Mouse (Mus musculus): ENCODE measurements around the gene Pck2. TPM values are rescaled to one million over a fixed set of nuclear protein-coding genes. Genes with fewer than 3 reads are reported as not detected.

Pck2 gene
- total and polyA plus RNA-seq, 3 experiments: 9.0 to 13.3 (median 9.4) TPM

DNA sequence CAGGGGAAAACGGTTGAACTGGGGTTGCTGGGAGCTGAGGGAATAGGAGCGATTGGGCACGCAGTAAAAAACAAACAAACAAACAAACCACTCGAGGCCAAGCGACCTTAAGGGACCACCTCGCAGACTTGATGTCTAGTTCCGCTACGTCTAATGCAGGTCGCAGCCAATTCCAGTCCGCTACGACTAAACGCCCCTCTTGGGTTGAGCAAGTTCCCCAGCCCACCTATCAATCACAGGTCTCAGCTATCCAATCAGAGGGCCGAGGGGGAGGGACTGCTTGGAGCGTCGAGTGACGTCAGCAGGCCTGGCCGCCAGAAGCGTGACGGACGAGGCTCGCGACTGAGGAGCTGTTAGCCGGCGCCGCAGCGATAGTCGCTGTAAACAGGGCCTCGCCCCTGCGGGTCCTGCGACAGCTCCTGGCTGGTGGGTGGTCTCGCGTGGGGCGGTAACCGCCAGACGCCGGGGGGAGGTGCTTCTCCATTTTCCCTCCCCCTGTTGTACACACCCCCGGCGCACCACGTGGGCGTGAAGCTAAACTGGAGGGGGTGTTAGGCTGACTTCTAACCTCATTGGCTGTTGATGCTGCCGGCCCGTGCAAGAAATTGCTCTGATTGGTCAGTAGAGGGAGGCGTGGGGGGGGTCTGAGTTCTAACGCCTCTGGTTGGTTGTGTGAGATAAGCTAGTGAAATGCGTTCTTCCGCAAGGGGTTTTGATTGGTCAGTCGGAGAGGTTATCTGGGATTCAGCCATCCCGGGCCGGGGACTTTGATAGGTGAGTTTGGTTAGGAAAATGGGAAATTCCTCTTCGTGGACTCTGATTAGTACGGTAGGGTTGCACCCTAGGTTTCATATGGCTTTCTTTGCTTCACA, 20.4 kb downstream of the Pck2 start, which contains the start of gene A730061H03Rik:
Gene A730061H03Rik (minus strand): TSS at position 205 of the 872 bp plus-strand sequence.
- WGBS: under 1% methylated on average over 51 of the region's 51 CpGs
- intact Hi-C loops (cut with DNase I): loop anchor here (1.0 to 2.0 kb wide), 2 partner anchors 18 to 42 kb away; partner anchors contain the start of genes Irf9 and Psme1
- Histone ChIP-seq H3K4me1 (ENCODE audit: control insufficient read depth, insufficient read depth, low read length) (peaks cover 3% of the 10 kb centered on the region), H3K9ac (ENCODE audit: low read depth, low read length) (peak within 1 kb of the TSS; percentile 87), H3K27ac (peak within 1 kb of the TSS; percentile 98), H3K4me3 (peak within 1 kb of the TSS; percentile 91), H3K79me2 (replicated peaks; ENCODE audit: control insufficient read depth, insufficient read depth, low read length) (no peaks in the 10 kb centered on the region), H3K27me3 (ENCODE audit: control insufficient read depth, insufficient read depth, low read length) (no peaks in the 10 kb centered on the region), H3K36me3 (ENCODE audit: control insufficient read depth, insufficient read depth, low read length) (no peaks in the 10 kb centered on the region)
- DNase-seq: peak; percentile 96 to 97
- TF ChIP-seq POLR2A (IDR thresholded peaks at IDR 0.05; ENCODE audit: insufficient read depth, low read depth, low read length) (peak; percentile 90), EP300 (IDR thresholded peaks at IDR 0.05; ENCODE audit: insufficient read depth, low read depth, low read length) (peak; percentile 44; the same call in 1 of the 2 replicates), CTCF (IDR thresholded peaks at IDR 0.05) (peak; percentile 8; the same call in 1 of the 2 replicates)

DNA sequence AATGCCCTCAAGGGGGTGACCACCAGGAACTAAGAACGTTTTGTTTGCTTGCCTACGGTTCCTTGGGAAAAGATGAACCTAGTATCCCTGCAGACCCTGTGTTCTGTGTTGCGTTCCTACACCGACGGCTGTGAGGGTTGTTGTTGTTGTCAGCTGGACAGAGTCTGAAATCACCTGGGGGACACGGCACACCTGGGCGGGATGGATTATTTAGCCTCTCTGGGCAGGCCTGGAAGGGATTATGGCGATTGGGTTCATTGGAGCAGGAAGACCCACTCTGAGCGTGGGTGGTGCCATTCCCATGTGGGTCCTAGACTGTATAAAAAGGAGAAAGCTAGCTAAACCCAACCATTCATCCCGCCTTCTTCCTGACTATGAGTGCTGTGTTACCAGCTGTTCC, 21.8 kb downstream of the Pck2 start:
- no peak for TF ChIP-seq CTCF (IDR thresholded peaks at IDR 0.05)
- TF ChIP-seq EP300 (IDR thresholded peaks at IDR 0.05; ENCODE audit: insufficient read depth, low read depth, low read length): no peak
- TF ChIP-seq POLR2A (IDR thresholded peaks at IDR 0.05; ENCODE audit: insufficient read depth, low read depth, low read length): no peak
- Histone ChIP-seq H3K27ac (no peak overlapping the region), H3K4me1 (ENCODE audit: control insufficient read depth, insufficient read depth, low read length) (peaks cover 3% of the 10 kb centered on the region), H3K36me3 (ENCODE audit: control insufficient read depth, insufficient read depth, low read length) (no peaks in the 10 kb centered on the region), H3K9ac (ENCODE audit: low read depth, low read length) (no peak overlapping the region), H3K79me2 (replicated peaks; ENCODE audit: control insufficient read depth, insufficient read depth, low read length) (no peaks in the 10 kb centered on the region), H3K4me3 (no peak overlapping the region; the same call in 1 of the 2 replicates), H3K27me3 (ENCODE audit: control insufficient read depth, insufficient read depth, low read length) (no peaks in the 10 kb centered on the region)
- intact Hi-C loops (cut with DNase I): loop anchor here (2.0 kb wide), 1 partner anchor 41 kb away; the partner anchor contains the start of gene Irf9
- WGBS: 86% methylated on average over 10 of the region's 10 CpGs
- no peak for DNase-seq

DNA sequence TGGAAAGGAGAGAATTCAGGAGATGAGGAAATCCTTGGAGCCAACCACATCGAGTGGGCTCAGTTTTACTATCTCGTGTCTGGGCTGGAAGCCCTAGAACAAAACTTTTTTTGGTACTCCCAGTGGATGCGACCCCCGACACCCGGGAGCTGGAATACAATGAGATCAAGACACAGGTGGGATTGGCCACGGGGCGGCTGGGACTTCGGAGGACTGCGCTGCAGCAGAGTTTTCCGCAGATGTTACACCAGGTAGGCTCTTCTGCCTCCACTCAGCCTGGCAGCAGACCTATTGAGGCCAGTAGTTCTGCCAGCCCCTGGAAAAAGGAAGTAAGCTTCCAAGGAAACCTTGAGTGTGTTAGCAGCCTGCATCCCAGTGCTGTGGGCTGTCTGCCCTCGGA, 23.2 kb downstream of the Pck2 start:
- TF ChIP-seq POLR2A (IDR thresholded peaks at IDR 0.05; ENCODE audit: insufficient read depth, low read depth, low read length) (no peak), EP300 (IDR thresholded peaks at IDR 0.05; ENCODE audit: insufficient read depth, low read depth, low read length) (no peak), CTCF (IDR thresholded peaks at IDR 0.05) (no peak)
- Histone ChIP-seq H3K27me3 (ENCODE audit: control insufficient read depth, insufficient read depth, low read length) (no peaks in the 10 kb centered on the region), H3K4me1 (ENCODE audit: control insufficient read depth, insufficient read depth, low read length) (peaks cover 3% of the 10 kb centered on the region), H3K27ac (no peak overlapping the region), H3K79me2 (replicated peaks; ENCODE audit: control insufficient read depth, insufficient read depth, low read length) (no peaks in the 10 kb centered on the region), H3K4me3 (no peak overlapping the region), H3K36me3 (ENCODE audit: control insufficient read depth, insufficient read depth, low read length) (no peaks in the 10 kb centered on the region), H3K9ac (ENCODE audit: low read depth, low read length) (no peak overlapping the region)
- intact Hi-C loops (cut with DNase I): no loop called here
- 85% methylated on average over 11 of the region's 11 CpGs for WGBS
- DNase-seq: no peak

DNA sequence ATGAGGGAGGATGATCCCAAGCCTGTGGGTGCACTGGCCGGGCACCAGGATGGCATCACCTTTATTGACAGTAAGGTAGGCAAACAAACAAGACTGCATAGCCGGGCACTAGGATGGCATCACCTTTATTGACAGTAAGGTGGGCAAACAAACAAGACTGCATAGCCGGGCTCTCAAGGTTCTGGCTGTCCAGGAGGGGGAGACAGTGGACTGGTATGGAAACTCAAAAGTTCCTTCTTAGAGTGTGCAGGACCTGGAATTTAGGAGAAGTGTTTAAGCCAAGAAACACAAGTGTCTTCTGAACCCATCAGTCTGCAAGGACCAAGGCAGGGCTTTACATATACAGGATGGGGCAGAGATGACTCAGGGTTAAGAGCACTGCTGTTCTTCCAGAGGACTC, 25.7 kb downstream of the Pck2 start:
- intact Hi-C loops (cut with DNase I): no loop called here
- H3K79me2 ChIP-seq (replicated peaks; ENCODE audit: control insufficient read depth, insufficient read depth, low read length): no peaks in the 10 kb centered on the region
- H3K4me3 ChIP-seq: no peak overlapping the region
- H3K9ac ChIP-seq (ENCODE audit: low read depth, low read length): no peak overlapping the region
- no peak for TF ChIP-seq POLR2A (IDR thresholded peaks at IDR 0.05; ENCODE audit: insufficient read depth, low read depth, low read length)
- peak; percentile 35 for TF ChIP-seq CTCF (IDR thresholded peaks at IDR 0.05)
- peaks cover 4% of the 10 kb centered on the region for H3K4me1 ChIP-seq (ENCODE audit: control insufficient read depth, insufficient read depth, low read length)
- 80% methylated on average over 3 of the region's 3 CpGs for WGBS
- DNase-seq: no peak
- H3K27me3 ChIP-seq (ENCODE audit: control insufficient read depth, insufficient read depth, low read length): no peaks in the 10 kb centered on the region
- H3K27ac ChIP-seq: no peak overlapping the region
- no peaks in the 10 kb centered on the region for H3K36me3 ChIP-seq (ENCODE audit: control insufficient read depth, insufficient read depth, low read length)

DNA sequence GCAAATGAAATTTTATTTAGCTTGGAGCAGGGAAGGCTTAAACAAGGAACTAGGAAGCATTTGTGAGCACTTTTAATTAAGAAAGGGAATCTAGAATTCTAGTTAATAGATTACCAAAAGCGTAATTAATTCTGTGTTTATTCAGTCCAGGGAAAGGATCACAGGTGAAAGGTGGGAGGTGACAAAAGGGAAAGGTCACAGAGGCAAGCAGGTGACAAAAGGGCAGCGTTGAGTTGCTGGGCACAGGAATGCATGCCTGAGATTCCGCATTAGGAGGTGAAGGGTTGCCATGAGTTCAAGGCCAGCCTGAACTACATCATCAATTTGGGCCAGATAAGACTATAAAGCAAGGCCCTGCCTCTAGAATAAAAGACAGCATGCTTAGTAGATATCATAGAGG, 27.4 kb downstream of the Pck2 start:
- Histone ChIP-seq H3K9ac (ENCODE audit: low read depth, low read length) (no peak overlapping the region), H3K27me3 (ENCODE audit: control insufficient read depth, insufficient read depth, low read length) (no peaks in the 10 kb centered on the region), H3K4me1 (ENCODE audit: control insufficient read depth, insufficient read depth, low read length) (0 out of 2 replicates have a peak, but pooled peaks cover 1% of the 10 kb centered on the region), H3K27ac (no peak overlapping the region), H3K4me3 (no peak overlapping the region), H3K36me3 (ENCODE audit: control insufficient read depth, insufficient read depth, low read length) (no peaks in the 10 kb centered on the region), H3K79me2 (replicated peaks; ENCODE audit: control insufficient read depth, insufficient read depth, low read length) (no peaks in the 10 kb centered on the region)
- 87% methylated on average over 3 of the region's 3 CpGs for WGBS
- no peak for DNase-seq
- no peak for TF ChIP-seq EP300 (IDR thresholded peaks at IDR 0.05; ENCODE audit: insufficient read depth, low read depth, low read length)
- no peak for TF ChIP-seq CTCF (IDR thresholded peaks at IDR 0.05)
- no peak for TF ChIP-seq POLR2A (IDR thresholded peaks at IDR 0.05; ENCODE audit: insufficient read depth, low read depth, low read length)
- intact Hi-C loops (cut with DNase I): no loop called here

DNA sequence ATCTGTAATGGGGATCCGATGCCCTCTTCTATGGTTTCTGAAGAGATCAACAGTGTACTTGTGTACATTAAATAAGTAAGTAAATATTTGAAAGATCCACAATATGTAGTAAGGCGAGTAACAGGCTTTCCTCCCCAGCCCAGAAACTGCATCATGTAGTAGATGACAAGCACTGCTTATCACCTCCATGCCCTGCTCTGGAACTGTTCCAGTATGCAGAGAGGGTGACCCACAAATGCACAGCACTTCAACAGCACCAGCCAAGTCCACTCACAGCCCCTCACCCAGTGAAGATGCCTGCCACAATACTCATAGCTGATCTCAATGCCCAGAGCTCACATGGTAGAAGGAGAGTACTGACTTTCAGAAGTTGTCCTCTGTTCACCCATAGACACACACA, 30.5 kb downstream of the Pck2 start:
- Histone ChIP-seq H3K4me3 (no peak overlapping the region), H3K9ac (ENCODE audit: low read depth, low read length) (no peak overlapping the region), H3K79me2 (replicated peaks; ENCODE audit: control insufficient read depth, insufficient read depth, low read length) (no peaks in the 10 kb centered on the region), H3K27ac (no peak overlapping the region), H3K27me3 (ENCODE audit: control insufficient read depth, insufficient read depth, low read length) (no peaks in the 10 kb centered on the region), H3K36me3 (ENCODE audit: control insufficient read depth, insufficient read depth, low read length) (no peaks in the 10 kb centered on the region), H3K4me1 (ENCODE audit: control insufficient read depth, insufficient read depth, low read length) (0 out of 2 replicates have a peak, but pooled peaks cover 1% of the 10 kb centered on the region)
- no peak for TF ChIP-seq EP300 (IDR thresholded peaks at IDR 0.05; ENCODE audit: insufficient read depth, low read depth, low read length)
- TF ChIP-seq POLR2A (IDR thresholded peaks at IDR 0.05; ENCODE audit: insufficient read depth, low read depth, low read length): no peak
- TF ChIP-seq CTCF (IDR thresholded peaks at IDR 0.05): no peak
- intact Hi-C loops (cut with DNase I): no loop called here
- no peak for DNase-seq
- WGBS: 74% methylated on average over 2 of the region's 2 CpGs
